Mouse (Mus musculus) kidney, adult 2 months (tissue): ENCODE results near the gene Ctnnd1.

Experiments
- CTCF ChIP-seq: fragments of 200-500 bp; conservative IDR thresholded peaks from 2 replicates; pipeline ENCODE4 v1.5.1; 2011; ENCODE audit warnings: low read depth, mild to moderate bottlenecking, control low read depth, low read length, moderate library complexity, mixed read lengths; ENCODE audit not compliant: insufficient read depth, insufficient read length
- POLR2A ChIP-seq: fragments of 200-500 bp; IDR thresholded peaks from one replicate; pipeline ENCODE4 v1.6.1; 2011; ENCODE audit warnings: low read depth, low read length, control low read depth

GRCm38 (mm10) chr2:84655864-84656263, 5.3 kb upstream of the Ctnnd1 start:
- no peak for TF ChIP-seq CTCF
- no peak for TF ChIP-seq POLR2A
